Mouse (Mus musculus): ENCODE measurements around the gene Tomm7. TPM values are rescaled to one million over a fixed set of nuclear protein-coding genes. Genes with fewer than 3 reads are reported as not detected.
"Not testable (repeated sequence)": the region's sequence is repeated elsewhere in the genome, so short reads cannot be mapped to it uniquely, and the experiment has no call there.

Tomm7 gene
- 84.0 and 103 TPM in 2 replicates for polyA plus RNA-seq (2014; fragmentation: Nextera tagmentation; extraction: Ambion mirVana)

DNA sequence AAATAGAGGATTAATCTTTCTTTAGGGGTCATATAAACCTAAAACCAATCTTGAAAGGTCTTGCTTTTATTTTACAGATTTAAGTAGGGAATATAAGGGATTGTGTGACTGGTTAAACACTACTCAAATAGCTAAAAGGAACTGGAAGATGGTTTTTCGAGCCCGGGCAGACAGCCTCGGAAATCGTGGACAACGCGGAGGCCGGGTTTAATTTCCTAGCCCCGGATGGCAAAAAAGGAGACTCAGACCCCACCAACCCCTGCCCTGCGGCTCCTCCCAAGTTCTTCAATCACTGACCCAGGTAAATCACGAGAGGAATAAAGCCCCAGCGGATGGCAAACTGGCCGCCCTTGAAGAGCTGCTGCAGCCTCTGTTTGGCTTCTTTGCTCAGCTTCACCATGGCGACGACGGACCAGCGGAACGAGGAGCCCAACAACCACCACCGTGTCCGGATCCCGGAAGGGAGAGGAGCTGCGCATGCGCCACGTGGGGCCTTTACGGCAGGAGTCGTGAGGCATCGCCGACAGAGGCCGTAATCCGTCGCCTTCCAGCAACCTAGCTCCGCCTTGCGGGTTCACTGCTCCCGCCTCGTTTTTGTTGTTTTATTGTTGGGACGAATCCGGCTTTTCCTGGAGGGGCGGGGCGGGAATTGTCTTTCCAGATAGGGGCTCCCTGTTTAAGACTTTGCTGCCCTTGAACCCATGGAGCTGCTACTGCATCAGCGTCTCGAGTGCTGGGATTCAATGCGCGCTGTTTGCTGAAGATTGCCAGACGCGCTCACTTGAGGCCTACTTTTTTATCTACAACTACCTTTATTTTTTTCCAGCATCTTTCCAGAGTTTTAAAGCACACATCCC is at the start of gene Tomm7:
TSS of gene Tomm7 (minus strand) at position 488 of the 857 bp plus-strand sequence.
- no peaks in the 10 kb centered on the region for H3K9me3 ChIP-seq (ENCODE audit: control insufficient read depth, low read length)
- no peaks in the 10 kb centered on the region for H3K27me3 ChIP-seq (ENCODE audit: control insufficient read depth, insufficient read depth, low read length)
- peak within 1 kb of the TSS; percentile 82 for H3K9ac ChIP-seq (replicated peaks; ENCODE audit: low read length)
- H3K4me2 ChIP-seq (ENCODE audit: low read length): peak within 1 kb of the TSS; percentile 83
- peak; percentile 98 for DNase-seq
- H3K27ac ChIP-seq (replicated peaks; ENCODE audit: low read depth, low read length): peak within 1 kb of the TSS; percentile 84
- ATAC-seq (ENCODE audit: low FRiP score, low TSS enrichment): peak; percentile 92
- peak within 1 kb of the TSS; percentile 69 for H3K4me3 ChIP-seq (replicated peaks; ENCODE audit: low read depth, low read length)
- peaks cover 14% of the 10 kb centered on the region for H3K4me1 ChIP-seq (ENCODE audit: control insufficient read depth, insufficient read depth, low read length)
- 0% methylated on average over 44 of the region's 44 CpGs for WGBS
- H3K36me3 ChIP-seq (ENCODE audit: control insufficient read depth, insufficient read depth, low read length): peaks cover 8% of the 10 kb centered on the region

GRCm38 (mm10) chr5:23893156-23893863 is 49.3 kb upstream of the Tomm7 start:
- Histone ChIP-seq H3K9ac (replicated peaks; ENCODE audit: low read length) (no peak overlapping the region), H3K4me1 (ENCODE audit: control insufficient read depth, insufficient read depth, low read length) (no peaks in the 10 kb centered on the region), H3K36me3 (ENCODE audit: control insufficient read depth, insufficient read depth, low read length) (no peaks in the 10 kb centered on the region), H3K4me3 (replicated peaks; ENCODE audit: low read depth, low read length) (no peak overlapping the region), H3K9me3 (ENCODE audit: control insufficient read depth, low read length) (no peaks in the 10 kb centered on the region), H3K27ac (replicated peaks; ENCODE audit: low read depth, low read length) (no peak overlapping the region), H3K4me2 (ENCODE audit: low read length) (no peak overlapping the region), H3K27me3 (ENCODE audit: control insufficient read depth, insufficient read depth, low read length) (no peaks in the 10 kb centered on the region)
- no peak for ATAC-seq (ENCODE audit: low FRiP score, low TSS enrichment)
- WGBS: 83% methylated on average over 5 of the region's 5 CpGs
- no peak for DNase-seq

DNA sequence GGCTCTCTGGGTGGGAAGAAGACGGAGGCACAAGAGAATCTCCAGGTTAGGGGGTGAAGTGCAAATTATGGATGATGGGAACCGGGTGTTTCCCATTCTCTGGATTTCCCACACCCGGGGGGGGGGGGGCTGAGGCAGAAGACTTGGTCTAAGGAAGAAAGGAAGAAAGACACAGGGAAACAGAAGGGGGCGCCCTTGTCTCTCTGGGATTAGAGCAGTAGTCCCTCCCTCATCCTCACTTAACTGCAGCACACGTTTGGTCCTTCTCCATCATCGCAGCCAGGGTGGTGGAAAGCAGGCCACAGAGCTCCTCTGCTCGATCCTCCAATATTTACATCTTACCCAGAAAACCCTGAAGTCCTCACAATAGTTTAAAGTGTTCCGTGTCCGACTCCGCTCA is 46.8 kb upstream of the Tomm7 start:
- Histone ChIP-seq H3K27me3 (ENCODE audit: control insufficient read depth, insufficient read depth, low read length) (no peaks in the 10 kb centered on the region), H3K4me2 (ENCODE audit: low read length) (no peak overlapping the region), H3K9me3 (ENCODE audit: control insufficient read depth, low read length) (no peaks in the 10 kb centered on the region), H3K36me3 (ENCODE audit: control insufficient read depth, insufficient read depth, low read length) (no peaks in the 10 kb centered on the region), H3K4me3 (replicated peaks; ENCODE audit: low read depth, low read length) (no peak overlapping the region), H3K27ac (replicated peaks; ENCODE audit: low read depth, low read length) (no peak overlapping the region), H3K9ac (replicated peaks; ENCODE audit: low read length) (no peak overlapping the region), H3K4me1 (ENCODE audit: control insufficient read depth, insufficient read depth, low read length) (no peaks in the 10 kb centered on the region)
- DNase-seq (peak; percentile 66), ATAC-seq (ENCODE audit: low FRiP score, low TSS enrichment) (no peak)
- 46% methylated on average over 10 of the region's 10 CpGs for WGBS

GRCm38 (mm10) chr5:23889461-23889860 is 45.5 kb upstream of the Tomm7 start:
- no peaks in the 10 kb centered on the region for H3K36me3 ChIP-seq (ENCODE audit: control insufficient read depth, insufficient read depth, low read length)
- WGBS: 70% methylated on average over 4 of the region's 4 CpGs
- H3K4me2 ChIP-seq (ENCODE audit: low read length): no peak overlapping the region
- H3K4me1 ChIP-seq (ENCODE audit: control insufficient read depth, insufficient read depth, low read length): no peaks in the 10 kb centered on the region
- DNase-seq: no peak
- no peak overlapping the region for H3K4me3 ChIP-seq (replicated peaks; ENCODE audit: low read depth, low read length)
- H3K9ac ChIP-seq (replicated peaks; ENCODE audit: low read length): no peak overlapping the region
- H3K27ac ChIP-seq (replicated peaks; ENCODE audit: low read depth, low read length): no peak overlapping the region
- no peak for ATAC-seq (ENCODE audit: low FRiP score, low TSS enrichment)
- H3K9me3 ChIP-seq (ENCODE audit: control insufficient read depth, low read length): no peaks in the 10 kb centered on the region
- H3K27me3 ChIP-seq (ENCODE audit: control insufficient read depth, insufficient read depth, low read length): no peaks in the 10 kb centered on the region

DNA sequence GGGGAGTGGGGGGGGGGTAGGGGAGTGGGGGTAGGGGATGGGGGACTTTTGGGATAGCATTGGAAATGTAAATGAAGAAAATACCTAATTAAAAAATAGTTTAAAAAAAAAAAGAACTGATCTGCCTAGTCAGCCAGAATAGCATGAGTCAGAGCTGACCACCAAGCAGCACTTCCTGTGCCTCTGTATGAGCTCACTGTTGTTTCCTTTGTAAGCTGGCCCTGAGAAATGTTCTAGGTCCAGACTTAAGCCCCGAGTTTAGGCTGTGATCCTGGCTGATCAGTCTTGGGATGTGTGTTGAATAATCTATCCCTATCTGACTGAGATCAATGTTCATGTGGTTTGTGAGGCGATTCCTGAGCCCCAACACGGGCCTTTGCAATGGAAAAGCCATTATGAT is 43.1 kb upstream of the Tomm7 start:
- Histone ChIP-seq H3K27me3 (ENCODE audit: control insufficient read depth, insufficient read depth, low read length) (no peaks in the 10 kb centered on the region), H3K4me1 (ENCODE audit: control insufficient read depth, insufficient read depth, low read length) (no peaks in the 10 kb centered on the region), H3K36me3 (ENCODE audit: control insufficient read depth, insufficient read depth, low read length) (no peaks in the 10 kb centered on the region), H3K27ac (replicated peaks; ENCODE audit: low read depth, low read length) (no peak overlapping the region), H3K9ac (replicated peaks; ENCODE audit: low read length) (no peak overlapping the region), H3K9me3 (ENCODE audit: control insufficient read depth, low read length) (no peaks in the 10 kb centered on the region), H3K4me2 (ENCODE audit: low read length) (no peak overlapping the region), H3K4me3 (replicated peaks; ENCODE audit: low read depth, low read length) (no peak overlapping the region)
- ATAC-seq (ENCODE audit: low FRiP score, low TSS enrichment): no peak
- 77% methylated on average over 3 of the region's 3 CpGs for WGBS
- DNase-seq: no peak

DNA sequence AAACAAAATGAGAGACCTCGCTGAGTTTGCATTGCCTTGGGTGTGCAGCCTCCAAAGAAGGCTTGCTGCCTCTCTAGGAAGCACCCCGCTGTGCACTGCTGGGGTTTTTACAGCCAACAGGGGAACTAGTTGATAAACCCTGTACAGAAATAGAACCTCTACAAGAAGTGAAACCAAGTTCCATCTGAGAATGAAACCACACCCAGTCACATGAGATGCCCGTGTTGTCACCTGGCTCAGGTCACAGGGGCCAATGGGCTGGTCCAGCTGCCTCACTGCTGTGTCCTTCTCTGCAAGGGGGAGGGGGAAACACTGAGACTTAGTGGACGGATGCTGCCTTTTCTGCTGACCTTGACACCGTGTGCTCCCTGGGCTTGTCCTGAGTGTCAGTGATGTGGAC is 30.5 kb upstream of the Tomm7 start:
- H3K4me1 ChIP-seq (ENCODE audit: control insufficient read depth, insufficient read depth, low read length): no peaks in the 10 kb centered on the region
- H3K9ac ChIP-seq (replicated peaks; ENCODE audit: low read length): no peak overlapping the region
- no peaks in the 10 kb centered on the region for H3K36me3 ChIP-seq (ENCODE audit: control insufficient read depth, insufficient read depth, low read length)
- no peak overlapping the region for H3K4me2 ChIP-seq (ENCODE audit: low read length)
- no peak overlapping the region for H3K4me3 ChIP-seq (replicated peaks; ENCODE audit: low read depth, low read length)
- ATAC-seq (ENCODE audit: low FRiP score, low TSS enrichment) (no peak), DNase-seq (no peak)
- no peaks in the 10 kb centered on the region for H3K27me3 ChIP-seq (ENCODE audit: control insufficient read depth, insufficient read depth, low read length)
- H3K27ac ChIP-seq (replicated peaks; ENCODE audit: low read depth, low read length): no peak overlapping the region
- H3K9me3 ChIP-seq (ENCODE audit: control insufficient read depth, low read length): no peaks in the 10 kb centered on the region
- WGBS: 71% methylated on average over 5 of the region's 5 CpGs

- DNase-seq (no peak), ATAC-seq (ENCODE audit: low FRiP score, low TSS enrichment) (no peak)
- no peaks in the 10 kb centered on the region for H3K9me3 ChIP-seq (ENCODE audit: control insufficient read depth, low read length)
- H3K36me3 ChIP-seq (ENCODE audit: control insufficient read depth, insufficient read depth, low read length): no peaks in the 10 kb centered on the region
- no peak overlapping the region for H3K27ac ChIP-seq (replicated peaks; ENCODE audit: low read depth, low read length)
- no peak overlapping the region for H3K9ac ChIP-seq (replicated peaks; ENCODE audit: low read length)
- no peak overlapping the region for H3K4me2 ChIP-seq (ENCODE audit: low read length)
- no peaks in the 10 kb centered on the region for H3K4me1 ChIP-seq (ENCODE audit: control insufficient read depth, insufficient read depth, low read length)
- H3K27me3 ChIP-seq (ENCODE audit: control insufficient read depth, insufficient read depth, low read length): no peaks in the 10 kb centered on the region
- no peak overlapping the region for H3K4me3 ChIP-seq (replicated peaks; ENCODE audit: low read depth, low read length)
- WGBS: 85% methylated on average over 6 of the region's 6 CpGs
These were observed 28.6 kb upstream of the Tomm7 start for GRCm38 (mm10) chr5:23872586-23872985.

- H3K27me3 ChIP-seq (ENCODE audit: control insufficient read depth, insufficient read depth, low read length); H3K4me3 ChIP-seq (replicated peaks; ENCODE audit: low read depth, low read length); H3K4me2 ChIP-seq (ENCODE audit: low read length); DNase-seq; H3K27ac ChIP-seq (replicated peaks; ENCODE audit: low read depth, low read length); H3K36me3 ChIP-seq (ENCODE audit: control insufficient read depth, insufficient read depth, low read length); ATAC-seq (ENCODE audit: low FRiP score, low TSS enrichment); H3K4me1 ChIP-seq (ENCODE audit: control insufficient read depth, insufficient read depth, low read length); H3K9me3 ChIP-seq (ENCODE audit: control insufficient read depth, low read length); H3K9ac ChIP-seq (replicated peaks; ENCODE audit: low read length): not testable (repeated sequence)
- 85% methylated on average over 2 of the region's 2 CpGs for WGBS
These were observed 27.4 kb upstream of the Tomm7 start for GRCm38 (mm10) chr5:23871323-23871722.
